Mouse (Mus musculus) spleen, postnatal 0 days (tissue): Measurements from ENCODE around the gene Nans. TPM values are rescaled to one million over a fixed set of nuclear protein-coding genes. Genes with fewer than 3 reads are reported as not detected.

ENCODE experiments used
- polyA plus RNA-seq: library from polyadenylated mRNA; unstranded; fragments of >200 nt; fragmentation: Nextera tagmentation; extraction: Ambion mirVana; gene quantifications from 2 replicates; pipeline ENCODE4 v1.2.1, GENCODE M21; 2015

Gene Nans
- polyA plus RNA-seq = 57.3 and 58.5 TPM in 2 replicates

GRCm38 (mm10) chr4:46489028-46489925 lies at the start of gene Nans:
TSS of gene Nans (plus strand) at chr4:46489248.

GRCm38 (mm10) chr4:46450519-46451131 lies 38.4 kb upstream of the Nans start, which contains the start of gene Anp32b:
TSS of gene Anp32b (plus strand) at chr4:46450902.

GRCm38 (mm10) chr4:46535840-46536361 lies 46.9 kb downstream of the Nans start, which contains the start of gene Trim14:
TSS of gene Trim14 (minus strand) at chr4:46536141.

Other genes with a start within 250 kb of the Nans start
- gene Foxe1, start 145.6 kb upstream of the Nans start, polyA plus RNA-seq = not detected in 2 replicates
- gene Trmo, start 99.8 kb upstream of the Nans start, polyA plus RNA-seq = 8.1 and 8.9 TPM in 2 replicates
- gene Hemgn, start 75.7 kb upstream of the Nans start, polyA plus RNA-seq = 261 and 331 TPM in 2 replicates
- gene Anp32b, start 38.3 kb upstream of the Nans start, polyA plus RNA-seq = 436 and 521 TPM in 2 replicates
- 6.5 and 10.8 TPM in 2 replicates for gene Trim14, start 46.9 kb downstream of the Nans start, polyA plus RNA-seq
- gene Coro2a, start 113.0 kb downstream of the Nans start, polyA plus RNA-seq = 4.5 and 6.2 TPM in 2 replicates
- 1.7 and 2.4 TPM in 2 replicates for gene Tbc1d2, start 161.0 kb downstream of the Nans start, polyA plus RNA-seq